Mouse (Mus musculus) heart, embryonic 13.5 days (tissue): ENCODE results near the gene Tbx21. TPM values are rescaled to one million over a fixed set of nuclear protein-coding genes. Genes with fewer than 3 reads are reported as not detected.

Experiments used
- ATAC-seq: fragments of 200-750 bp; cut with Nextera tagmentation; 2 replicates; pipeline ENCODE4 v1.8.0; 2017; ENCODE audit warnings: moderate TSS enrichment; ENCODE audit not compliant: insufficient number of reproducible peaks, low FRiP score, low TSS enrichment; ENCODE audit errors: extremely low read depth
- H3K27ac ChIP-seq: fragments of 300-500 bp; sonication (generic); replicated peaks from 2 replicates; pipeline ENCODE4 v1.5.1; 2015; ENCODE audit warnings: moderate library complexity, mild to moderate bottlenecking, inconsistent platforms
- H3K27me3 ChIP-seq: fragments of 300-500 bp; sonication (generic); replicated peaks from 2 replicates; pipeline ENCODE4 v1.6.1; 2015; ENCODE audit warnings: mild to moderate bottlenecking, inconsistent platforms
- H3K36me3 ChIP-seq: fragments of 300-500 bp; sonication (generic); 2 replicates; pipeline ENCODE4 v1.6.1; 2015; ENCODE audit warnings: mild to moderate bottlenecking, inconsistent platforms
- H3K4me1 ChIP-seq: fragments of 300-500 bp; sonication (generic); 2 replicates; pipeline ENCODE4 v1.6.1; 2015; ENCODE audit warnings: inconsistent platforms
- H3K4me2 ChIP-seq: fragments of 300-500 bp; sonication (generic); 2 replicates; pipeline ENCODE4 v1.6.1; 2015; ENCODE audit warnings: inconsistent platforms, mild to moderate bottlenecking, moderate library complexity
- H3K4me3 ChIP-seq: fragments of 300-500 bp; sonication (generic); 2 replicates; pipeline ENCODE4 v1.5.1; 2015; ENCODE audit warnings: moderate library complexity, mild to moderate bottlenecking, inconsistent platforms
- H3K9ac ChIP-seq: fragments of 300-500 bp; sonication (generic); 2 replicates; pipeline ENCODE4 v1.6.1; 2015; ENCODE audit warnings: inconsistent platforms, mild to moderate bottlenecking, moderate library complexity
- H3K9me3 ChIP-seq: fragments of 300-500 bp; sonication (generic); 2 replicates; pipeline ENCODE4 v1.6.1; 2016; ENCODE audit warnings: inconsistent platforms
- WGBS: fragments of 180-500 bp; shearing (Covaris S2); methylation state at CpG from one replicate; pipeline ENCODE4 v1.1.7; 2015; ENCODE audit warnings: mixed read lengths; 5-methylcytosine and 5-hydroxymethylcytosine counted together
- polyA plus RNA-seq: library from polyadenylated mRNA; unstranded; fragments of >200 nt; fragmentation: Nextera tagmentation; extraction: Ambion mirVana; gene quantifications from 2 replicates; pipeline ENCODE4 v1.2.1, GENCODE M21; 2015

The Tbx21 gene
- not detected in 2 replicates for polyA plus RNA-seq

GRCm38 (mm10) chr11:97114671-97115601 is at the start of gene Tbx21:
Tbx21 (minus strand) TSS chr11:97115331.
- Histone ChIP-seq H3K4me2 (peak within 1 kb of the TSS; percentile 78), H3K4me1 (peaks cover 20% of the 10 kb centered on the region), H3K4me3 (peak within 1 kb of the TSS; percentile 51), H3K9ac (peak within 1 kb of the TSS; percentile 53), H3K27me3 (peaks cover 91% of the 10 kb centered on the region), H3K9me3 (no peaks in the 10 kb centered on the region), H3K36me3 (no peaks in the 10 kb centered on the region), H3K27ac (no peak within 1 kb of the TSS)
- 1% methylated on average over 87 of the region's 87 CpGs for WGBS
- ATAC-seq = no peak

GRCm38 (mm10) chr11:97160341-97160740 is 45.2 kb upstream of the Tbx21 start:
- H3K4me1 ChIP-seq = no peaks in the 10 kb centered on the region
- no peak overlapping the region for H3K4me2 ChIP-seq
- no peak for ATAC-seq
- H3K27me3 ChIP-seq = no peaks in the 10 kb centered on the region
- H3K9ac ChIP-seq = no peak overlapping the region
- WGBS = 58% methylated on average over 6 of the region's 6 CpGs
- no peaks in the 10 kb centered on the region for H3K9me3 ChIP-seq
- H3K27ac ChIP-seq = no peak overlapping the region
- H3K36me3 ChIP-seq = peaks cover 100% of the 10 kb centered on the region
- no peak overlapping the region for H3K4me3 ChIP-seq

- Histone ChIP-seq H3K4me3 (no peak overlapping the region), H3K27ac (no peak overlapping the region), H3K4me2 (no peak overlapping the region), H3K4me1 (peaks cover 12% of the 10 kb centered on the region), H3K27me3 (0 out of 2 replicates have a peak, but pooled peaks cover 3% of the 10 kb centered on the region), H3K9ac (no peak overlapping the region), H3K9me3 (no peaks in the 10 kb centered on the region), H3K36me3 (peaks cover 77% of the 10 kb centered on the region)
- no peak for ATAC-seq
- 75% methylated on average over 7 of the region's 7 CpGs for WGBS
These were observed 41.9 kb upstream of the Tbx21 start for GRCm38 (mm10) chr11:97156999-97157398.

- H3K4me3 ChIP-seq = peak overlapping the region; percentile 83; the same call in 1 of the 2 replicates
- 26% methylated on average over 10 of the region's 10 CpGs for WGBS
- H3K27ac ChIP-seq = no peak overlapping the region
- peak overlapping the region; percentile 93 for H3K4me2 ChIP-seq
- peaks cover 40% of the 10 kb centered on the region for H3K36me3 ChIP-seq
- peaks cover 11% of the 10 kb centered on the region for H3K27me3 ChIP-seq
- no peak overlapping the region; the same call in 1 of the 2 replicates for H3K9ac ChIP-seq
- ATAC-seq = no peak
- H3K4me1 ChIP-seq = peaks cover 41% of the 10 kb centered on the region
- H3K9me3 ChIP-seq = no peaks in the 10 kb centered on the region
These were observed 37.6 kb upstream of the Tbx21 start for GRCm38 (mm10) chr11:97152662-97153287.

GRCm38 (mm10) chr11:97152023-97152426 is 36.9 kb upstream of the Tbx21 start:
- no peaks in the 10 kb centered on the region for H3K9me3 ChIP-seq
- H3K27me3 ChIP-seq = peaks cover 17% of the 10 kb centered on the region
- peaks cover 48% of the 10 kb centered on the region for H3K4me1 ChIP-seq
- H3K4me2 ChIP-seq = peak overlapping the region; percentile 93
- peak overlapping the region; percentile 89; the same call in 1 of the 2 replicates for H3K9ac ChIP-seq
- peak overlapping the region; percentile 90; the same call in 1 of the 2 replicates for H3K27ac ChIP-seq
- 2% methylated on average over 11 of the region's 11 CpGs for WGBS
- no peak for ATAC-seq
- H3K4me3 ChIP-seq = peak overlapping the region; percentile 83
- H3K36me3 ChIP-seq = peaks cover 39% of the 10 kb centered on the region

GRCm38 (mm10) chr11:97151343-97151801 is 36.2 kb upstream of the Tbx21 start, which contains the start of gene Tbkbp1:
Tbkbp1 (minus strand) TSS chr11:97151495.
- no peaks in the 10 kb centered on the region for H3K9me3 ChIP-seq
- H3K4me1 ChIP-seq = peaks cover 55% of the 10 kb centered on the region
- peak within 1 kb of the TSS; percentile 83 for H3K4me3 ChIP-seq
- H3K36me3 ChIP-seq = peaks cover 35% of the 10 kb centered on the region
- H3K27ac ChIP-seq = peak within 1 kb of the TSS; percentile 90
- peak within 1 kb of the TSS; percentile 93 for H3K4me2 ChIP-seq
- H3K27me3 ChIP-seq = peaks cover 18% of the 10 kb centered on the region
- 0% methylated on average over 31 of the region's 64 CpGs for WGBS
- peak within 1 kb of the TSS; percentile 89 for H3K9ac ChIP-seq
- no peak for ATAC-seq

GRCm38 (mm10) chr11:97150411-97151330 is 35.5 kb upstream of the Tbx21 start:
- H3K4me1 ChIP-seq = peaks cover 62% of the 10 kb centered on the region
- H3K9me3 ChIP-seq = no peaks in the 10 kb centered on the region
- peaks cover 35% of the 10 kb centered on the region for H3K36me3 ChIP-seq
- peak overlapping the region; percentile 93 for H3K4me2 ChIP-seq
- WGBS = under 1% methylated on average over 76 of the region's 102 CpGs
- peak overlapping the region; percentile 89 for H3K9ac ChIP-seq
- peaks cover 20% of the 10 kb centered on the region for H3K27me3 ChIP-seq
- H3K4me3 ChIP-seq = peak overlapping the region; percentile 83
- peak overlapping the region; percentile 90 for H3K27ac ChIP-seq
- ATAC-seq = peak; percentile 59

GRCm38 (mm10) chr11:97149995-97150410 is 34.9 kb upstream of the Tbx21 start:
- Histone ChIP-seq H3K36me3 (peaks cover 33% of the 10 kb centered on the region), H3K4me2 (peak overlapping the region; percentile 93), H3K27ac (peak overlapping the region; percentile 90), H3K27me3 (peaks cover 20% of the 10 kb centered on the region), H3K9me3 (no peaks in the 10 kb centered on the region), H3K4me1 (peaks cover 62% of the 10 kb centered on the region), H3K4me3 (peak overlapping the region; percentile 83), H3K9ac (peak overlapping the region; percentile 89)
- ATAC-seq = no peak
- 6% methylated on average over 14 of the region's 14 CpGs for WGBS

GRCm38 (mm10) chr11:97149026-97149425 is 33.9 kb upstream of the Tbx21 start:
- H3K4me3 ChIP-seq = peak overlapping the region; percentile 83
- H3K27ac ChIP-seq = peak overlapping the region; percentile 90
- H3K9me3 ChIP-seq = no peaks in the 10 kb centered on the region
- peak overlapping the region; percentile 89 for H3K9ac ChIP-seq
- H3K4me1 ChIP-seq = peaks cover 62% of the 10 kb centered on the region
- peaks cover 36% of the 10 kb centered on the region for H3K36me3 ChIP-seq
- H3K27me3 ChIP-seq = peaks cover 20% of the 10 kb centered on the region
- ATAC-seq = no peak
- H3K4me2 ChIP-seq = peak overlapping the region; percentile 93
- WGBS = 34% methylated on average over 9 of the region's 9 CpGs

- Histone ChIP-seq H3K27ac (peak overlapping the region; percentile 90), H3K4me2 (peak overlapping the region; percentile 93), H3K27me3 (peaks cover 18% of the 10 kb centered on the region), H3K4me3 (peak overlapping the region; percentile 83), H3K9me3 (no peaks in the 10 kb centered on the region), H3K4me1 (peaks cover 62% of the 10 kb centered on the region), H3K9ac (peak overlapping the region; percentile 89), H3K36me3 (peaks cover 38% of the 10 kb centered on the region)
- 36% methylated on average over 12 of the region's 12 CpGs for WGBS
- ATAC-seq = no peak
These were observed 33.5 kb upstream of the Tbx21 start for GRCm38 (mm10) chr11:97148591-97148990.
